Mouse (Mus musculus) E14TG2a.4 (cell line): Measurements from ENCODE around the gene Rpa1.

Source experiments
- CTCF ChIP-seq: conservative IDR thresholded peaks from 2 replicates; pipeline ENCODE4 v1.5.1; 2014; ENCODE audit warnings: low read length
- POU5F1 ChIP-seq: IDR thresholded peaks from 2 replicates; pipeline ENCODE4 v1.6.1; 2014; ENCODE audit warnings: low read length, borderline replicate concordance

DNA sequence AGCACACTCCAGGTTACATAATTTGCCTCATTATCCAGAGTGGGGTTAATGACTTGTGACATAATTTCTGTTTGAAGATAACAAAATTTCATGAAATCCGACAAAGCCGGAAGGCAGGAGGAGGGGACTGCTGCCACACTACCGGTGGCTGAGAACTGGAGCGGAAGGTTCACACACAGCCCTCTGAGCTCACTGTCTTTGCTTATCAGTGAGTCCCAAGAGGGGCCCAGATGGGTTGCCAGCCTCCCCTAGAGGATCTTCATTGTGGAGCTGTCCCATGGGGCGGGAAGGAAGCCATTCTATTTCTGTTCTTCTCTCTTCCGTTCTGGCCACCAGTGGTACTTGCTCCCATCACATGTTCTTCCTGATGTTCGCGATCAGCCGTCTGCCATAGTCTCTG, 47.2 kb downstream of the Rpa1 start:
- TF ChIP-seq CTCF (no peak), POU5F1 (no peak)
